Mouse (Mus musculus): Measurements from ENCODE around the gene Ubap2l. TPM values are rescaled to one million over a fixed set of nuclear protein-coding genes. Genes with fewer than 3 reads are reported as not detected.

Gene Ubap2l
- polyA plus RNA-seq, 1 experiment from 2014 or later, result 232 TPM

- ChIA-PET POLR2A (no interaction called here), CTCF (no interaction called here)
- no peaks in the 10 kb centered on the region for H3K27me3 ChIP-seq
- TF ChIP-seq CTCF (IDR thresholded peaks at IDR 0.05), result no peak
- in situ Hi-C loops (cut with MboI; ENCODE audit: low pct_unique_long_range_greater_than_20kb), result no loop called here
- no peak for ATAC-seq
- DNase-seq (ENCODE audit: low read depth, low spot score), result no peak
Observed at GRCm38 (mm10) chr3:89987822-89988221, 64.6 kb downstream of the Ubap2l start.

DNA sequence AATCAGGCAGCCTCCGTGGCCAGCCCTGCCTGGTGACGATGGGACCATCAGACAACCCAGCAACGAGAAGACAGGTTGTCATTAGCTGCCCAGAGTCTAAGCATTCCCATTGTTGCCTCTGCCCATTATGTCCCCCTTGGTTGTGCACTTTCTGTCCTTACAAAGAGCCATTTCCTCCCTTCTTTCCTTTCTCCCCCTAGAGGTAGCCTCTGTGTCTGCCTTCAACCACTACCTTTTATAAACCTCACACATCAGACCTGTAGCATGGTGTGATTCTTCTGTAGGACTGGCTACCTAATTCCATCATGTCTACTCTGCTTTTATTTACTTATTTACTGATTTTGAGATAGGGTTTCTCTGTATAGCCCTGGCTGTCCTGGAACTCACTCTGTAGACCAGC is 65.2 kb downstream of the Ubap2l start:
- ATAC-seq (no peak), DNase-seq (ENCODE audit: low read depth, low spot score) (no peak)
- in situ Hi-C loops (cut with MboI; ENCODE audit: low pct_unique_long_range_greater_than_20kb), result no loop called here
- TF ChIP-seq CTCF (IDR thresholded peaks at IDR 0.05), result no peak
- ChIA-PET CTCF (no interaction called here), POLR2A (no interaction called here)
- no peaks in the 10 kb centered on the region for H3K27me3 ChIP-seq

GRCm38 (mm10) chr3:89982426-89982825 is 70.0 kb downstream of the Ubap2l start:
- CTCF ChIA-PET, result interaction anchor here (1.0 to 2.5 kb wide), 3 partner anchors 18 to 95 kb away, joined by 3 to 9 read pairs (median 3); no protein-coding TSS in a partner anchor
- H3K27me3 ChIP-seq, result peaks cover 2% of the 10 kb centered on the region
- no peak for ATAC-seq
- DNase-seq (ENCODE audit: low read depth, low spot score), result no peak
- in situ Hi-C loops (cut with MboI; ENCODE audit: low pct_unique_long_range_greater_than_20kb), result no loop called here
- POLR2A ChIA-PET, result no interaction called here
- peak; percentile 30 for TF ChIP-seq CTCF (IDR thresholded peaks at IDR 0.05)

- CTCF ChIA-PET, result no interaction called here
Observed at GRCm38 (mm10) chr3:89976859-89977258, 75.6 kb downstream of the Ubap2l start.

DNA sequence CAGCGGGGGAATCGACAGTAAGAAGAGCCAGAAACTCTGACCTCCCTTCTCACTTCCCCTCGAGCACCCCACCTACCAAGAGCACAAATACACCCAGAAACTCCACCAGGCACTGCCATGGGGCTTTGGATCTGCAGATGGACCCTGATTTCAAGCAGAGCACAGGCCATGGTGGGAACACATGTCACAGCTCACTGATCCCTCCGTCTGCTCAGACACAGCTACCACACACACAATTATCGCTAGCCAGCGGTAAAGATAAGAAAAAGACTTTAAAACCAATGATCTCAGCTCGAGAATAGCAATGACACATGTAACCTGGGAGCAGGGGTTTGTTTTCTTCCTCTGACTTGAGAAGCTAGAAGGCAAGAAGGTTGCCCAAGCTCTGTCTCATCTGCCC is 83.9 kb downstream of the Ubap2l start:
- no peak for TF ChIP-seq CTCF (IDR thresholded peaks at IDR 0.05)
- in situ Hi-C loops (cut with MboI; ENCODE audit: low pct_unique_long_range_greater_than_20kb), result no loop called here
- DNase-seq (ENCODE audit: low read depth, low spot score) (no peak), ATAC-seq (no peak)
- CTCF ChIA-PET, result interaction anchor here (1.0 to 1.4 kb wide), 4 partner anchors 10 to 110 kb away, joined by 4 to 7 read pairs (median 4); no protein-coding TSS in a partner anchor
- POLR2A ChIA-PET, result no interaction called here
- no peaks in the 10 kb centered on the region for H3K27me3 ChIP-seq

More at GRCm38 (mm10) chr3:89976859-89977258, 75.6 kb downstream of the Ubap2l start:
- POLR2A ChIA-PET, result no interaction called here
- ATAC-seq (no peak), DNase-seq (ENCODE audit: low read depth, low spot score) (no peak)
- peaks cover 2% of the 10 kb centered on the region for H3K27me3 ChIP-seq
- in situ Hi-C loops (cut with MboI; ENCODE audit: low pct_unique_long_range_greater_than_20kb), result no loop called here
- TF ChIP-seq CTCF (IDR thresholded peaks at IDR 0.05), result no peak

DNA sequence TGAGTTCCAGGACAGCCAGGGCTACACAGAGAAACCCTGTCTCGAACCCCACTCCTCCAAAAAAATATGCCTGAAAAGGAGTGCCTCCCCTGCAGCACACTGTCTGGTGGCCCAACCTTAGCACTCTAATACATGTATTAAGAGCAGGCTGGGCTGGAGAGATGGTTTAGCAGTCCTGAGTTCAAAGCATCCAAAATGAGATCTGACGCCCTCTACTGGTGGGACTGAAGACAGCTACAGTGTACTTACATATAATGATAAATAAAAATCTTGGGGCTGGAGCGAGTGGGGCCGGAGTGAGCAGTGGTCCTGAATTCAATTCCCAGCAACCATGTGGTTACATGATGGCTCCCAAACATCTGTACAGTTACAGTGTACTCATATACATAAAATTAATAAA is 85.5 kb downstream of the Ubap2l start:
- TF ChIP-seq CTCF (IDR thresholded peaks at IDR 0.05), result no peak
- ATAC-seq (no peak), DNase-seq (ENCODE audit: low read depth, low spot score) (no peak)
- in situ Hi-C loops (cut with MboI; ENCODE audit: low pct_unique_long_range_greater_than_20kb), result no loop called here
- ChIA-PET POLR2A (no interaction called here), CTCF (interaction anchor here (0.9 to 1.3 kb wide), 2 partner anchors 17 to 112 kb away, joined by 3 read pairs; no protein-coding TSS in a partner anchor)
- no peaks in the 10 kb centered on the region for H3K27me3 ChIP-seq

DNA sequence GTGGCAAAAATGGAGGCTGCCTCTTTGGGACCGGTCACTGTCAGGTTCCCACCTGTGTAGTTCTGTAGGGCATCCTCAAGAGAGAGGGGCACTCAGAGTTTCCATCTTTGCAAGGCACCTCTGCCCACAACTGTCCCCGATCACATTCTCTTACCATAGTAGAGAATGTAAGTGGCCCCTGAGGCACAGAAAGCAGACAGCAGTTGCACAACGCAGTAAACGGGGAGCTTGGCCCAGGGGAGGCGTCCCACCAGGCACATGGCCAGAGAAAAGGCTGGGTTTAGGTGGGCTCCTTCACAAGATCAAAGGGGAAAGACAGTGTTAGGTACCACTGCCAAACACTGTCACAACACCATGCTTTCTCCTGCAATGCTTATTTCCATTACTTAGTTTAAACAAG is 86.5 kb downstream of the Ubap2l start:
- TF ChIP-seq CTCF (IDR thresholded peaks at IDR 0.05), result no peak
- in situ Hi-C loops (cut with MboI; ENCODE audit: low pct_unique_long_range_greater_than_20kb), result no loop called here
- DNase-seq (ENCODE audit: low read depth, low spot score) (no peak), ATAC-seq (no peak)
- no peaks in the 10 kb centered on the region for H3K27me3 ChIP-seq
- ChIA-PET POLR2A (no interaction called here), CTCF (interaction anchor here (0.8 to 3.5 kb wide), 4 partner anchors 10 to 181 kb away, joined by 3 to 44 read pairs (median 9); no protein-coding TSS in a partner anchor)

DNA sequence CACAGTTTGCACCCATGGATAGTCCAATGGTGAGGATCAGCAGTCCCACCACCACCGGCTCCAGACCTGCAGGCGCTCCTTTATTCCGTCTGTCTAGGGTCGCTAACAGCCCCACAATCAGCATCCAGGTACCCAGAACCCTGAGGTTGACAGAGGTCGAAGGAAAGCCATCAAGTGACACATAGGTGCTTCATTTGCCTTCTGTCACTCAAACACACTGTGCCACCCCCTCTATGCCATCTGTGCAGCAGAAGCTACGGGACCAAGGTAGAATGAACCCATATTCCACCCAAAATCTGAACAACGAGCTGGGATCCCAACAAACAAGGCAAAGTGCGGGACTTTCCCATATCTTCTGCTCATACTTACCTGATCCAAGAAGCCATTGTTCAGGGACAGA is 86.9 kb downstream of the Ubap2l start:
- ATAC-seq, result no peak
- no peak for TF ChIP-seq CTCF (IDR thresholded peaks at IDR 0.05)
- CTCF ChIA-PET, result interaction anchor here (0.8 to 3.5 kb wide), 4 partner anchors 10 to 180 kb away, joined by 3 to 44 read pairs (median 9); no protein-coding TSS in a partner anchor

DNA sequence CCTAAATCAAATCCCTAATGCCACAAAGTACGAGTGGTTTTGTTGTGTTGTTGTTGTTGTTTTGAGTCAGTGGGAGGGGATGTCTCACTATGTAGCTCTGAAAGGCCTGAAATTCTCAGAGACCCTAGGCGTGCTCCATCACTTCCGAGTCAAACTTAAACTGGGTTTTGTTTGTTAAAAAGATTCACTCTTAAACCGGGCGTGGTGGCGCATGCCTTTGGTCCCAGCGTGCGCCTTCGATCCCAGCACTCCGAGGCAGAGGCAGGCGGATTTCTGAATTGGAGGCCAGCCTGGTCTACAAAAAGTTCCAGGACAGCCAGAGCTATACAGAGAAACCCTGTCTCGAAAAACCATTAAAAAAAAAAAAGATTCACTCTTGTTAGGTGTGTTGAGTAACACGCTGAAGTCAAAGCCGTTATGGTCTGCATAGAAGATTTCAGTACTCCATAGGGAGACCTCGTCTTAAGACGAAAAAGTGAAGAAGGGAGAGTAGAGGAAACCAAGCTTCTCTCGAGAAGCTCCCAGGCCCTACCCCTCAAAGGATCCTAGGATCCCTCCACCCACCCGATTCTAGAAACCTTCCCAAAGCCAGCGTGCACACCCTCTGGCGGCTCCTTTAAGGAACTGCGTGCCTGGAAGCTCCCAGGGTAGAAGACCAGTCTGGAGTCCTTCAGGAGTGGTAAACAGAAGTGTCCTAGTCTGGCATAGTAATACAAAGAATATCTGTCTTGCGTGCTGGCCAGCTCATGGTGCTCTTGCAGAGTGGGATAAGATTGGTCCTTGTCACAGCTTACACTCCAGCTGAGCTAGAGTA is 88.3 kb downstream of the Ubap2l start:
- ATAC-seq (peak; percentile 45), DNase-seq (ENCODE audit: low read depth, low spot score) (no peak)
- TF ChIP-seq CTCF (IDR thresholded peaks at IDR 0.05), result no peak
- CTCF ChIA-PET, result interaction anchor here (0.8 to 3.5 kb wide), 15 partner anchors 9 to 179 kb away, joined by 3 to 44 read pairs (median 4); no protein-coding TSS in a partner anchor
- no peaks in the 10 kb centered on the region for H3K27me3 ChIP-seq
- POLR2A ChIA-PET, result interaction anchor here (0.7 to 2.9 kb wide), 9 partner anchors 11 to 113 kb away, joined by 3 to 13 read pairs (median 3); partner anchors contain the start of gene Hax1
- in situ Hi-C loops (cut with MboI; ENCODE audit: low pct_unique_long_range_greater_than_20kb), result no loop called here

More for the DNA sequence above, 86.9 kb downstream of the Ubap2l start:
- in situ Hi-C loops (cut with MboI; ENCODE audit: low pct_unique_long_range_greater_than_20kb), result no loop called here
- H3K27me3 ChIP-seq, result no peaks in the 10 kb centered on the region
- no peak for DNase-seq (ENCODE audit: low read depth, low spot score)
- POLR2A ChIA-PET, result interaction anchor here (0.6 kb wide), 1 partner anchor 45 kb away, joined by 3 read pairs; no protein-coding TSS in a partner anchor

DNA sequence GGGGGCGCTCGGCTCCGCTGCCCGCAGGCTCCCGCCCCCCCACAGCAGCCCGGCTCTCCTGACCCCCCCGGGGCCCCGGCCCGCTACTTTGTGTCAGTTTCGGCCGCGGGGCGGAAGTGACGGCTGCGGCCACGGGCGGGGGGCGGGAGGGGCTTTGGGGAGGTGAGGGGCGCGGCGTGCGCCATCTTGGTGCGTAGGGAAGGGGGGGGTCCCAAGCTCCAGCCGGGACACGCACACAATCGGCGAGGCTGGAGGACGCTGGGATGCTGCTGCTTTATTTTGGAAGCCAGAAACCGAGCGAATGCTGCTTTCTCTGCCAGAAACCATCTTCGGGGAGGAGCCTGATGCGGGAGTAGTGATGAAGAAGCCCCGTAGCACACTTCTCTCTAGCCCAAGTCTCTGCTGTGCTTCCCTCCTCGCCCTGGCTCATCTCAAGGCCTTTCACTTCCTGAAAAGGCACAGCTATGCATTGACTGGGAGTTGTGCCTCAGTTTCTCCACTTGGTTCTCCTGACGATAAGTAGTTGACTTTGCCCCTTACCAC is 89.1 kb downstream of the Ubap2l start, which contains the start of gene Atp8b2:
Gene Atp8b2, minus strand, starts transcription at position 288 of the 543 bp plus-strand sequence.
- TF ChIP-seq CTCF (IDR thresholded peaks at IDR 0.05), result no peak
- ChIA-PET POLR2A (interaction anchor here (0.9 to 2.9 kb wide), 6 partner anchors 24 to 114 kb away, joined by 3 to 13 read pairs (median 5); partner anchors contain the start of gene Hax1), CTCF (interaction anchor here (0.8 to 3.5 kb wide), 12 partner anchors 8 to 178 kb away, joined by 3 to 44 read pairs (median 4); no protein-coding TSS in a partner anchor)
- no peak for DNase-seq (ENCODE audit: low read depth, low spot score)
- peak; percentile 18 for ATAC-seq
- in situ Hi-C loops (cut with MboI; ENCODE audit: low pct_unique_long_range_greater_than_20kb), result no loop called here
- no peaks in the 10 kb centered on the region for H3K27me3 ChIP-seq
